Mouse (Mus musculus) megakaryocyte progenitor cell, adult 5-6 weeks (primary cell): Measurements from ENCODE around the gene Slc38a7. TPM values are rescaled to one million over a fixed set of nuclear protein-coding genes. Genes with fewer than 3 reads are reported as not detected.
"Not testable (repeated sequence)": the region's sequence is repeated elsewhere in the genome, so short reads cannot be mapped to it uniquely, and the experiment has no call there.

Experiments
- ATAC-seq: replicated peaks from 2 replicates; pipeline ENCODE4 v1.8.0; 2016; ENCODE audit warnings: mild to moderate bottlenecking, moderate TSS enrichment, inconsistent platforms; ENCODE audit not compliant: poor library complexity
- total RNA-seq, 2 experiments: library from RNA; stranded (forward) in 1 of 2; stranded (reverse) in 1 of 2; fragments of 157-497, 149-512 nt in 1 of 2; fragments of 200-1000 nt in 1 of 2; gene quantifications; 2 replicates each; pipeline versions ENCODE4 v1.2.3 to v1.2.4; 2015 to 2017

Gene Slc38a7
- 6.4 and 6.8 TPM in 2 replicates for total RNA-seq (2015)
- total RNA-seq (2017) = 4.2 and 5.1 TPM in 2 replicates

DNA sequence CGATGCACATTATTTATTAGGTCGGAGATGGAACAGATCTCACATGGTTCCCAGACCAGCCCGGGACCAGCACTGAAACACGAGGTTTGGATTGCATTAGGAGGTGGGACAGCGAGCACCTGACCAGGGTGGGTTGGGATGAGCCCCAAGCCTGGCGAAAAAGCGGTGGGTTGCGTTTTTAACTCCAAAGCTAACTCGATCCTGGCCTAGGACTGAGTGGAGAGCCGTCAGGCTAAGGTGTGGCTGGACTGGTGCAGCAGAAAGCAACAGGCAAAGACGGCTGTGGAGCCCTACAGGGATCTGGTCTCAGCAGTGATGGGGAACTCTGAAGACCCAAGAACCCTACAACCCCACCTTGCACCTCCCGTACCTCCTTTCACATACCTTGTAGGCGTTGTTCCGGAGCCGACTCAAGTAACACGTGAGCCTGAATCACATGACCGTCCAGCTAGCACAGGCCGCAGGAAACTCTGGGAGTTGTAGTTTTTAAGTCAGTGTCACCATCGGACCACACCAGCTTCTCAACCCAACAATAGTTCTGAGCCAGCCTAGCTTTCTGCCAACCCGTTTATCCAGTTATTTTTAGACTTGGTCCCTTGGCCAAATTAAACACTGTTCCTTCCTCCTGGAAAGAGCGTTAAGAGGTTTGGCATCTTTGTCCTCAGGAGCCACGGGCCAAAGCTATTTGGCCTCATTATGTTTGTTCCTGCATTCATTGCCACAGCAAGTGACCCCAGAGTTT, at the start of gene Slc38a7:
TSS of gene Slc38a7 (minus strand) at position 438 of the 742 bp plus-strand sequence.
- ATAC-seq = peak; percentile 91

DNA sequence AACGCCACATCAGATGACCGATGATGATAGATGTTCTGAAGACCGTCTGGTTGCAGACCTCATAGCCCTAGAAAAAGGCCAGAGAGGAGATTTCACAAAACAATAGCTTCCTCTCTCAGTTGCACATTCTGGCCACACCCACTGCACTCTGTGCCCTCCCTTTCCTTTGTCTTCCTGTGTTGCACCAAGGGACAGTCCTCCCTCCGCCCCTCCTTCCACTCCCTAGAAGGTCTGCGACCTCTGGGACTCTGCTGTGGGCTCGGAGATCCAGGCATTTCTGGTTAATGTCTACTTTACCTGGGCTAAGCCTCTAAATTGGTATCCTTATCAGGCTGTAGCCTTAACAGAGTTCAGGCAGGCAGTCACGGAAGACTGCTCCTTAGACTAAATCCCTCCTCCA, 48.5 kb upstream of the Slc38a7 start:
- peak; percentile 97 for ATAC-seq

DNA sequence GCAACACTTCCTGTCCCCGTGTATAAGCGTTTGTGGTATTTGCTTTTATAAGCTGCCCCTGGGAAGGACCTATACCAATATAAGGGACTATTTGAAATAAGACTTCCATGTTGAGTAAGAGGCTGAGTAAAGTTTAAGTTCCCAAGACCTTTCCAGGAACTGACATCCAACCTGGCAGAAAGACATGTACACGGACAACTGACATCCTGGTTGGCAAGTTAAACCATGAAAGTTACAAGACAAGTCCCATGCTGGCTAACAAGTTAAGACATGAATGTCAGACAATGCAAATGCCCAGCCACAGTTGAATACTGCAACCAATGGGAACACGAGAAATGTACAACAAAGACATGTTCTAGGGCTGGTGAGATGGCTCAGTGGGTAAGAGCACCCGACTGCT, 40.4 kb upstream of the Slc38a7 start:
- no peak for ATAC-seq

DNA sequence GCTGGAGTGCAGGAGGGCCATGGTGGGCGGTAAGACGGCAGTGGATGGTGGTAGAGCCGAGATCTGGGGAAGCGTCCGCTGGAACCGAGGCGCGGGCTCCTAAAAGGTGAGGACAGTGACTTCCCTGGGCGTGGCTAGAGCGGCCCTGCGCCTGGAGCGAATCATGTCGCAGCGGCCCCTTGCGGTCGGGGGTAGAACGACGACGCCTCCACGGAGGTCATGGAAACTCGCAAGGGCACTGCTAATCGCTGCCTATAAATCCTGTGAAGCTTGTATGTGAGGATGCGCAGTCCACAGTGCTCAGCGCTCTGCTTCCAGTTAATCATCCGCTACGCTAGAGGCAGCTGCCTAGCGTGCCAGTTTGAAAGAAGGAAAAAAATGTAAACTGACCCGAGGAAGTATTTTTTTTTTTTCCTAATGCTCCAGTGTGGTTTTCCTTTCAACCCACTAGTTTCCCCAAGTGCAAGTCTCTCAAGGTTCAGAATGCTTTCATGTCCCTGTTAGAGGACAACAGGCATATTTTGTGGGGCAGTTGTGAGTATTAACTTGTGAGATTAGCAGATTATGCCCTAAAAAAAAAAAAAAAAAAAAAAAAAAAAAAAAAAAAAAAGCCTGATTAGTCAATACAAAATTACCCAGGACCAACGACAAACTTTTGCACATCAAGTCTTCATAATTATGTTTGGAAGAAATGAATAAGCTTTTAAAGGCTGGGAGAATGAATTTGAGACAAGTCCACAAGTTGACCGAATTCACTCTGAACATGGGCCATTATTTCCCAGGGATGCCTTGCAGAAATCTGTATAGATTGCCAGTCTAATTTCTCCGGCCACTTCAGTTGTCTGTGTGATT, 35.2 kb upstream of the Slc38a7 start, which contains the start of gene Got2:
TSS of gene Got2 (minus strand) at position 263 of the 852 bp plus-strand sequence.
- ATAC-seq = peak; percentile 90

DNA sequence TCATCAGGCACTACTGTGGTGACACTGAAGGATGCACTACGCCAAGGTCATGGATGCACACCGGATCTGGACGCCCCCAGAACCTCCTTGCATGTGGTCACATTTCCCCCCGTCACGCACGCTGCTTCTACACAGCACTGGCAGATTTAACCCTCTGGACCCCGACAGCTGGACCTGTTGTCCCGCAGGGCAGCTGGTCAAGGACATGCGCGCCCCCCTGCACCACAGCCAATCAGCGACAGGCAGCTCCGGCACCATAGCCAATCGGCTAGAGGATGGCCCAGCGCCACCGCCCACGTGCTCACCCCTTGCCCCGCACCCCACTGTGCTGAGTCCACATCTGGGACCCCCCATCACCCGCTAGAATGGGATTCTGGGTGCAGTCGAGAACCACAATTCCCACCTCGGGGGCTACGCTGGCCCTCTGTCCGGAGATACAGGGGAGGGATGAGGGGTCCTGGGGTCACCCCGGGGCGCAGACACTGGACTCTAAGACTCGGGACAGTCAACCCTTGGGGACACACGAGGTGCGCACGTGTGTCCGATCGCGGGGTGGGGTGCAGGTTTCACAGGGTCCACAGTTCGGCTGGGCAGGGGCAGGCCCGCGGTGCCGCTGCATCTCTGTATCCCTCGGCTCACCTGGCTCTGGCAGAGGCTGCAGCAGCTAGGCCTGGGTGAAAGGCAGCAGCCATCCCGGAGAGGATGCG, 34.4 kb upstream of the Slc38a7 start:
- ATAC-seq = peak; percentile 79

DNA sequence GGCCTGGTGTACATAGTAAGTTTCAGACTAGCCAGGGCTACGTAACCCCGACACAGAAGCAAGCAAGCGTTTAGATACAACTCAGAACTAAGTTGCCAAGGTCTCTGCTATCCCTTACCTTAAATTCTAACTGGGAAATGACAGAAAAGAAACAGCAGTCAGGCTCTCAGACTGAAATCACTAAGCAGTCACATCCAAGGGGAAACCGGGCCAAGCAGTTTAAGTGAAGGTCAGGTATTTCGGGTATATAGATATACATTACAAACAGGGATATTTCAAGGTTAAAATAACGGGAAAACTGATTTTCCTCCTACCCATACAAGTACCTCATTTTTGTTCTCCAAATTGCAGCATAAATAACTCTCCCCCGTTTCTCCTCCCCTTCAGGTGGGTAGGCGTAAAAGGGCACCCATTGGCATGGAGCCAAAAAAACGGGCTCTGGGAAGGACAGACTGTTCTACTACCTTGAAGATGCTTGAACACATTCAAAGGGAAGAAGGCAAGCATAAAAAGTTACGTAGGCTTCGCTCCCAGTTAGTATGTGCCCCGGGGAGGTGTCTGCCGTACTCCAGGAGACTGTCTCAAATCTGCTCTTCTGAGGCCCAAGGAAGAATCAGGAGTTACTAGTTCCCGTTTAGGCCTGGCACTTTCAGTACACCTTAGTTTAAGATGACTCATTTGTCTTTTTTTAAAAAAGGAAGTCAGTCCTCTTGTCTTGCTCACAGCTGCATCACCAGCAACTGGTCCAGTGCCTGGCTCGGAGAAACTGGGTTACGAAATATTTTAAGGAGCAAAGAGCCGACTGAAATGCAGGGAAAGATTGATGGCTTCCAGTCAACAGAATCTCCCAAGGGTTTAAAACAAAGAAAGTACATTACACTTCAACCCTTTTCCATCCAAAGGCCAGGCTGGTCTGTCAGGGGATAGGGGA, 33.6 kb upstream of the Slc38a7 start:
- ATAC-seq = peak; percentile 55

DNA sequence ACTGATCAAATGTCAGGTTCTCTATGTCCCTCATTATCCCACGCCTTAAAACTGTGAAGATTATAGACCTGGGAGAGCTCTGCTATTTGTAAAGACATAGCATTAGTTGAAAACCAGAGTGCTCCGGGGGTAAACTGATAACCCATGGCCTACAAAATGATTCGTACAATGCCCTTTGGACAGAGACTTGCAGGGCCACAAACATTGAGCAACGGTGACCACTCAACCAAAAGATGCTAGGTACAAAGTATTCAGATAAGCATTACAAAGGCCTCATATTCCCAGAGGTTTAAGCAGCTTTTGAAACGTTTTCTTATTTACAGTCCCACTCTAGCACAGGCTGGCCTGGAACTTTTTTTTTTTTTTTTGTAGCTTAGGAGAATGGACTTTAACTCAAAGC, 32.6 kb upstream of the Slc38a7 start:
- no peak for ATAC-seq

DNA sequence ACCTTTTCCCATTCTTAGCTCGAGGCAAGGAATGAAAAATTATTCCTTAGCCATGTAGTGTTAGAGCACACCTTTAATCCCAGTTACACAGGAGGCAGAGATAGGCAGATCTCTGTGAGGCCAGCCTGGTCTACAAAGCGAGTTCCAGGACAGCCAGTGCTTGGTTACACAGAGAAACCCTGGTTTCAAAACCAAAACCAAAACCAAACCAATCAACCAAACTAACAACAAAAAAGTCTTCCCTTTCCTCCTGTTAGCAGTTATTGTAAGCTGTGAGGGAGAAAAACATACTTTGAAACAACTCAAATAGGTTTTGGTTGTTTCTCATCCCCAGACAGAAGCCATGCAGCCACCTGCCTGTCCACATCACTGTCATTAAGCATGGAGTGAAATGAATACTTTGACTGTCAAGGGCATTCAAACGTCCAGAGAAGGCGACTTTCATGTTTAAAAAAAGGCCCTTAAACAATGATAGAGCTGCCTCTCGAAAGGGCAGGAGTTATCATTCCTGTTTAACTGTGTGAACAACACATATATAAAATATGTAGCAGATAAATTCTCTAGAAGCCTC, 32.0 kb upstream of the Slc38a7 start:
- ATAC-seq = no peak

DNA sequence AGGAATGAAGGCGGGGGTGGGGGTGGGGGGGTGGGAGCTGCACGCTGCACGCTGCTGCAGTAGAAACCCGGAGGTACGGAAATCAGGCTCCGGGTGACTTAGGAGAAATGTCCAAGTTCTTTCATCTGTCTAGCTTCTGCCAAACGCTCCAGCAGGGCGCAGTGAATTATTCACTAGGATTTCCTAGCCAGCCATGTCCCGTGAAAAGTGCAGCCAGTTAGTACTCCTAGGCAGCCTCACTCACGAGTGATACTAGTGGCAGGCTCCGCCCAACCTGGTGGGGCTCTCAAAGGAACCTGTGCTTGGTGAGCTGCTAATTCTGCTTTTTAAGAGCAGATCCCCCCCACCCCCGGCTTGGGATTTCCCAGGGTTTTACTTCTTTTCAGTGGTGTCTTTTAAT, 31.2 kb upstream of the Slc38a7 start:
- no peak for ATAC-seq

DNA sequence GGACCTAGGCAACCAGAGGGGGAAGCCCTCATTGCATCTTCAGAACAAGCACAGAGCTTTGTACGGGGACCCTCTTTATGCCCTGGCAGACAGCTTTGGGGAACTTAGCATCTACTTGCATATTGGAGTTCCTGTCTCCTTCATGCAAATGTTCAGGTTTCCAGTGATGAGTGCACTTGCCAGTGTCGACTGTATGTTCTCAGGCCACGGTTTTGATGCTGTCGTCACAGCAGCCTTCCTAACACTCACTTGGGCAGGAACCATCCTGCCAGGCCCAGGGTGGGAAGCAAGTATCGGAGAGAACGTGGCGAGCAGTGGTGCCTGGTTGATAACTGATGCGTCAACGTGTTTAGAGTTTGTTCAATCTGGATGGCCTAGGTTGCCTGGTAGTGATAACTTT, 28.9 kb upstream of the Slc38a7 start:
- ATAC-seq = no peak

DNA sequence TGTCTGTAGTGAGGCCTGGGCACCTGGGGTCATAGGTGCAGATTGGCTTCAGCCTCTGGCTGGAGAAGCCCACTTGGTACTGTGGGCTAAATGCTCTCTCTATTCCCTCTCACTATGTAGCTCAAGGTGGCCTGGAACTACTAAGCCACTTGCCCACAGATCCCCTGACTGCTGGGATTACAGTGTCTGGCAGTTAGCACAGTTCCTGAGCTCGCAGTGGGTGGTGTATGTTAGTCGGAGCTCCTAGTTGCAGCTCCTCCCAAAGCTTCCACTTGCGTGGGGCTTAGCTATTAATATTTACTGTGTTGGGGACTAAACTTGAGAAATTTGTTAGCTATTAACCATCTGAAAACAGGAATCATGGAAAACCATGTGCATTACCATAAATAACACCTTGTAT, 28.2 kb upstream of the Slc38a7 start:
- ATAC-seq = no peak

DNA sequence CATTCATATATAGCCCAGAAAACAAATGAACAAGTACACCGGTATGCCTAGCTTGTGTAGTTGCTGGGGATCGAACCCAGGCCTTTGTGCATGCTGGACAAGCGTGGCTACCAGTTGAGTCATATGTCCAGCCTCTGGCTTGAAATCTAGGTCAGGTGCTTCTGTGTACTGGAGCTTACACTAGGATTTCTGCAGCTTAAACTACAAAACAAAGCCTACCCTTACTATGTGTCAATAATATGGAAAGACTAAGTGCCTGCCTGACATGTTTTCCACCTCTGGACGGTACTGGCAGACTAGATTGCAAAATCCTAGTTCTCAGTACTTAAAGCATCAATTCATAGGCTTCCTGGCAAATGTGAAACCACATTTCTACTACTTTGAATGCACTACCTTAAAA, 26.5 kb upstream of the Slc38a7 start:
- ATAC-seq = 0 out of 2 replicates have a peak, but pooled peaks have one; percentile 21

DNA sequence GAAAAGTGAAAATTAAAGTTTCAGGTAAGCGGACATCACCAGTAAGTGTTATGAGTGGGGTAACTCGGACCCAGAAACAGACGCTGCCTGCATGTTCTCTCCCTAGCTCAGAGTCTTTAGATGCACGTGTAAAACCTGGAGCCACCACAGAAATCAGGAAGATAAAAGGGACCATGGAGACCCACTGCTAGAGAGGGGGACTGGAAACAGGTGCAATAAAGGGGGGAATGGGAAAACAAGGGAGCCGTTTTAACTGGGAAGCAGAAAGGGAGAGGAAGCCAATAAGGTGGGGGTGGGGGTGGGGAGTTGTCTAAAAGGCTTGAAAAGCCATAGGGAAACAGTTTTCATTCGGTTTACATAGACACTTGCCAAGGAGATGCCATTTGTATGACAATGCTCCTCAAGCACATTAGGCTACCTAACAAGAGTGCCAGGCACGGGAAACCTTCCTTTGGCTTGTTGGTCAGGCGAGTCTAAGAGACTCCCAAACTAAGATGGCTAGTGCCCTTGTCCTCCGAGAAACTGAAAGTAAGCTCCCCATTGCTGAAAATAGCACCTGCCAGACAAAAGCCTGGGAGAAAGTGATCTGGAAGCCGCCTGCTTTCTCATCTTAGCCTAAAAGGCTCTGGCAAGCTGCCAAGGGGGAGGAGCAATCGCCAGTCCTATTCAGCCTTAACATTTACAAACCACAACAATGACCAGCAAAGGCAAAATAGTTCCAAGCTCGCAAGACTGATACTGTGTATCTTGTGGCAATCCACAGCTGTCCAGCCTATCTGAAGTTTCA, 25.0 kb upstream of the Slc38a7 start:
- peak; percentile 73 for ATAC-seq

DNA sequence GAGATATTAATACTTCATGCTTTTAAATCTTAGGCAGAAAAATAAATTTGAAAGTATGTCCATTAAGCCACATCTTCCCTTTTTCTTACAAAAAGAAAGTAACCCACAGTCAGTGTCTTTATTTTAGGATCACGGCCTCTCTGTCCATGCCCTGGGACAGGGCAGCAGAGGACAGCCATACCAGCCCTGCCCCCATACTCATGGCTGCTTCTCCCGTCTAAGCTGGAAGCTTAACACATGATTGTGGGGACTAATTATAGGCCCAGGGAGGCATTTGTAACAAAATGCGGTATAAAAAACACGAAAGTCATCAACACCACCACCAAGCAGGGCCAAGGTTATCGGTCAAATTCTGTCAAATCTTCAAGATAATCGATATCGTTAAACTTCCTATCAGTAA, 21.9 kb upstream of the Slc38a7 start:
- no peak for ATAC-seq

DNA sequence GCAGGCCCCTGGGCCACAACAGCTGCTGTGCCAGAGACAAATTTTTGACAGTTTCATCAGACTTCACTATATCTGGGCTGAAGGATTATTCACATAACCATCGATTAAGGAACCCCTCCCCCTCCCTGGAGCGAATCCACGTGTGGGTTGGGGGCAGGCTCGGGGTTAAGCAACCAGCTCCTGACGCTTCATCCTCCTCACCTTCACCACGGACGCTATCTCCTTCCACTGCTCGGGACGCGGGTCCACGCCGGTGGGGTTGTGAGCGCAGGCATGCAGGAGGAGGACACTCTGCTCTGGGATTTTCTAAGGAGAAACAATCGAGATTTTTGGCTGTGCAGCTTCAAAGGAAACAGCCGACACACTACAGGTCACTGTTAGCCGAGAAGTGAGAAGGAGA, 18.4 kb upstream of the Slc38a7 start:
- no peak for ATAC-seq

DNA sequence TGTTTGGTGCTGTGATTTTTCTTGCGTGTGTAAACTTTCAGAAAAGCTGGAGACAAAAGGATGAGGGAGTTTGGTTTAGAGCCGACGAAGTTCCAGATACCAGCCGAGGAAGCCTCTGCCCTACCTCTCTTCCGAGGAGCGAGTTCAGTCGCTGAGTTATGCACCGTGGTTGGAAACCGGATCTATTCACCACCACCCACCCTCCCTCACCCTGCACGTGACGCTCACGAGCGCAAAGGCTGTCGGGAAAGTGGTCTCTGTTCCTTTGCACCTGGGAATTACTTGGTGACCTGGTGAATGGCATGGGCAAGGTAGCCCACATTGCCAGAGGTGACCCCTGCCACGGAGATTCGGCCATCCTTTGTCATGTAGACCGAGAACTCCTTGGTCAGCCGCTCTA, 11.5 kb upstream of the Slc38a7 start:
- ATAC-seq = not testable (repeated sequence)

DNA sequence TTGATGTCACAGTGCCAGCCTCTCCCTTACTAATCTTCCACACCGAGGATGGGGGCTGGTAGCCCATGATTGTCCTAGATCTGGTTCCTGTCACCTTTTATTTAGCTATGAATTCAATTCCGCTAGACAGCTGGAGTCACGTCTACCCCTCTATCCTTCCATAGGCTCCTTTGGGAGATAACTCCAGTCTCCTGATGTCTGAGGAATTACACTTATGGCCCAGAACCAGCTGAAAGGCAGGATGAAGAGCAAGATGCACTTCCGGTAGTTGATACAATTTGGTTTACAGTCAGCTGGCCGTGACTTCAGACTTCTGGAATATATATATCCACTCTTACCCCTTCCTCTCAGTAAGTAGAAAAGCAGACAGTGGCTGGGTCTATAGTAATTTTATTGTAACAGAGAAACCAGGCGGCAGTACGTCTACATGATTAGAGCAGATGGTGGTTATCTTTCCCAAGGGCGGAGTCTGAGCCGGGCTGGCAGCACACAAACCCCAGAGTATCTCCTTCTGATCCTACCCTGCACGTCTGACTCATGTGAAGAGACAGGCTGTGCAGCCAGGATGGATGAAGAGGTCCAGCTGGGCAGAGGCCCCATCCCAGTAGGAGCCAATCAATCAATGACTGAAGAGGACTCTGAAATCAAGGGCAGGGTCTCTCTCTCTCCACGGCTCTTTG, 10.6 kb upstream of the Slc38a7 start:
- ATAC-seq = peak; percentile 57; the same call in 1 of the 2 replicates

DNA sequence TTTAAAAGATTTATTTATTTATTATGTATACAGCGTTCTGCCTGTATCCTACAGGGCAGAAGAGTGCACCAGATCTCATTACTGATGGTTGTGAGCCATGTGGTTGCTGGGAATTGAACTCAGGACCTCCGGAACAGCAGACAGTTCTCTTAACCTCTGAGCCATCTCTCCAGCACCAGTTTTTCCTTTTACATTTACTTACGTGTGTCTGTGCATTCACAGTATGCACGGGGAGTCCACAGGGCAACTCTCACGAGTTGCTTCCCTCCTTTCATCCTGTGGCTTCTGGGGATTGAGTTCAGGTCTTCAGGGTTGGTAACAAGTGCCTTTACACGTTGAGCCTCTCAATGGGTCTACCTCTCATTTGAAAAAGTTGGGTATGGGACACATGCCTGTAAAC, 835 bp upstream of the Slc38a7 start:
- ATAC-seq = no peak

DNA sequence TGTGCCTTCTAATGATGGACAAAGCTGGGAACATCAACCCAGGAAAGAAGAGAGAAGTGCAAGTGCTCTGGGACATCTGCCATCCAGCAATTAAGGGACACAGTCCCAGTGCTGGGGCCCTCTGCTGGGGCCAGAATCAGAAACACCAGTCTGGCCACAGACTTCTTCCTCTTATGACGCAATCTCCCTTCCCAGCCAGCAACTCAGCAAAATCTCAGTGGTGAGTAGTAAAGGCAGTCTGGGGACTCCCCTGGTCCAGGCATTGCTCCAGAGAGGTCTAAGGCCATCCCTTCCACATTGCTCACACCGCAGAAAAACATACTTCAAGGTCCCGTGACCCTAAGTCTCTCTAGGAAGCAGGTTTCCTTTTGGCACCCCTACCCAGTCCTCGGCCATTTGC, 1.0 kb downstream of the Slc38a7 start:
- peak; percentile 81 for ATAC-seq
